Mouse (Mus musculus): ENCODE data around the gene Col27a1.

The Col27a1 gene

DNA sequence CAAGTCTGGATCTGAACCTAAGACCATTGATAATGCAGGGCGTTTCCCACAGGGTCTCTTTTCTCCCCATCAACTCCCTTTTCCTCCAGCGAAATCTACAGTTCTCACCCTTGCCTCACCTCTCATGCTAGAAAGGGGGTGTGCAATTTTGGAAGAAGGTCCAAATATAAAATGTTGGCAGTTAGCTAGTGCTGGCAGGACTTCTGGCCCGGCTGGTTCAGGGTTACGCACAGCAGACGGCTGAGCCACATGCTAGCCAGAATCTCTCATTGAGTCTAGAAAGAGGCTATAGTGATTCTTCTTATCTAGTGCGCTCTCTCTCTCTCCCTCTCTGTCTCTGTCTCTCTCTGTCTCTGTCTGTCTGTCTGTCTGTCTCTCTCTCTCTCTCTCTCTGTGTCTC, 45.3 kb downstream of the Col27a1 start:
- no peak for DNase-seq (ENCODE audit: low spot score in 2 of 2)

- no peak for DNase-seq (ENCODE audit: low spot score in 2 of 2)
Observed at GRCm38 (mm10) chr4:63260506-63260905, 46.7 kb downstream of the Col27a1 start.

GRCm38 (mm10) chr4:63262941-63263340, 49.1 kb downstream of the Col27a1 start:
- DNase-seq (ENCODE audit: low spot score in 2 of 2) = no peak

- DNase-seq (ENCODE audit: low spot score in 2 of 2) = no peak
Observed at GRCm38 (mm10) chr4:63266276-63266675, 52.5 kb downstream of the Col27a1 start.

DNA sequence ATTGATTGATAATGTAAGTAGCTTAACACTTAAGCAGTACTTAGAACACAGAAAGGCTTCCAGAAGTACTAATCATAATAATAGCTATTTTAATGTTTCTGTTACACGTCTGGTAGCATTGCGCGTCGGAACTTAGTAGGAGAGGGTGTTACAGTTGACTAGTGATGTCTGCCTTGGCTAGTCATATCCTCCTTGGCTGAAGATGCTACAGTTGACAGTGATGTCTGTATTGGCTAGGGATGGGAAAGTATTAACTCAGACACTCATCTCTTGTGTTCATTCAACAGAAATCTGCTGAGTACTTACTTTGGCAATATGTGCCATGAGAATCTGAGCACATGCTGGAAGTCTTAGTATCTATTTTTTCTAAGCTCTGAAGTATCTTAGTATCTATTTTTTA, 53.3 kb downstream of the Col27a1 start:
- no peak for DNase-seq (ENCODE audit: low spot score in 2 of 2)

DNA sequence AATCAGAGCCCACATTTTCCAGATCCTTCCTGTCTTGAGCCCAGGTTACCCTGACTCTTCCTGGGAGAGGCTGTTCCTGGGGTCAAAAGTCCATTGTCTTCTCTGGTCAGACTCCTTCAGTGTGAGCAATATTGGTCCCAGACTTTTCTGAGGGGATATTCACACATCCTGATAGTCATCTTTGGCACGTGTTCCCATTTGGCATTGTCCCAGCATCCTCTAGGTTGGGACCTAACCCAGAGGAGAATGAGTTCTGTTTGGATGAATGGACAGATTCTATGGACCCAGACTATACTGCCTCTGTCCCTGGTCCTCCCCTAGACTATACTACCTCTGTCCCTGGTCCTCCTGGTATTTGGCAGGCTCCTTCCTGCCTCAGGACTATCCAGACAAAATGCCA, 53.8 kb downstream of the Col27a1 start:
- DNase-seq (ENCODE audit: low spot score in 2 of 2) = no peak

DNA sequence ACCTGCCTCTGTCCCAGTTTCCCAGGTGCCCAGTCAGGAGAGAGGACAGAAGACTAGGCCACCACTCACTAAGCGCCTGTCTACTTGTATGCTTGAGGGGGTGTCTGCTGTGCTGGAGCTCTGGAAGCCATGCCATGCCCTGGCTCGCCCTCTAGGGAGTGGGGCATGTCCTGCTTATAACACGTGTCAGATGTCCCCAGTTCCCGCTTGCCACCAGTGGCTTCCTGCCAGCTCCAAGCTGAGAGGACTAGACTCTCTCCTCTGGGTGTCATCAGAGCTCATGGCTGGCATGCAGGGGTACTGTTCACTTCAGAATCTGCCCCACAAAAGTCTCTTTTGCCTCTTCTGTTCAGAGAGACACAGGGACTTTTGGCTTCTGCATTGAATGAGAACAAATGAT, 55.0 kb downstream of the Col27a1 start:
- no peak for DNase-seq (ENCODE audit: low spot score in 2 of 2)

GRCm38 (mm10) chr4:63274516-63274915, 60.7 kb downstream of the Col27a1 start:
- no peak for DNase-seq (ENCODE audit: low spot score in 2 of 2)

DNA sequence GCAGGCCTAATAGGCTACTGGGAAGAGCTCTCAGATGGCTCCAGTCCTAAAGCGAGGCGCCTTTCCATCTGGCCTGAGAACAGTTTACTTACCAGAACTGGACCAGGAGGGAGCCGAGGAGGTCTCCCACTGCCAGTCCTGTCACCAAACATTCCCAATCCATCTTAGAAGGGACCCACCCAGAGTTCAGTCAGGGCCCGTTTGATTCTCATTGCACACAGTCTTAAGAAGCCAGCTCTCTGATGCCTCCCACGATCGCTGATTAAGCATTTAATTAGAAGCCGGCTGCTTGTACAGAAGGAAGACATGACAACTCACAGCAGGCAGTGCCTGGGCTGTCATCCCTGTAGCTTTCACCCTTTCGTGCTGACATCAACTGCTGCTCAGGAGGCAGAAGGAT, 61.4 kb downstream of the Col27a1 start:
- DNase-seq (ENCODE audit: low spot score in 2 of 2) = no peak

GRCm38 (mm10) chr4:63276571-63276970, 62.8 kb downstream of the Col27a1 start:
- no peak for DNase-seq (ENCODE audit: low spot score in 2 of 2)

DNA sequence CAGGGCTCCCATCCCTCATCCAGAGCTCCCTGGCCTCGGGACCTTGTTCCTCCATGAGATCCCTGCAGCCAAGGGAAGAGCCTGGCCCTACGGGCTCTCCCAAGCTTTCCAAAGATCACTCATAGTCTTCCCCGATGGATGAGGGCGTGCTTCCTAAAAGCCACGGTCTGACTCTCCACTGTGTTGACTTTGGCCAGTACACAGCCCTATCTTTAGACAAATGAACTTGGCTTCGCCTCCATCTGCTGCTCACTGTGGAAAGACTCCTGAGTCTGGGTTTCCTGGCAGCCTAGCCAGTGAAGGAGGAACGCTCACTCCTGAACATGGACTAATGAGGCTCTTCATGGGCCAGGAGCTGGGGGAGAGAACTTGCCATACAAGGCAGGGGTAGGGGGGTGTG, 65.0 kb downstream of the Col27a1 start:
- no peak for DNase-seq (ENCODE audit: low spot score in 2 of 2)

GRCm38 (mm10) chr4:63281694-63282093, 67.9 kb downstream of the Col27a1 start:
- DNase-seq (ENCODE audit: low spot score in 2 of 2) = no peak

GRCm38 (mm10) chr4:63283319-63283718, 69.5 kb downstream of the Col27a1 start:
- no peak for DNase-seq (ENCODE audit: low spot score in 2 of 2)

DNA sequence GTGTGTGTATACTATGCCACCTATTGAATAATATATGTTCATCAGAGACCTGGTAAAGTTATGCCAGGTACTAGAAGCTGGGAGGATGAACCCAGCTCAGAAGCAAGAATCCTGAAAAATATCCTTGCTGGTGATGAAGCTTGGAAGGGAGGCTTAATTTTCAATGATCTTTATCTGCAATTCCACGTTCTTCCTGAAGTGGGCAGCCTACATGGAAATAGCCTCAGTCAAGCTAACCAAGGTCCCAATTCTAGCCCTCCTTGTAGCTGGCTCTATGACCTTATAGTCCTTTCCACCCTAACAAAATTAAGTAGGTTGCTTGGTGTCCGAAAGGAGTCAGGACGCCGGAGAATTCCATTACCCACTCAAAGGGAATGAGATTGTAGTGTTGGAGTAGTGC, 72.2 kb downstream of the Col27a1 start:
- no peak for DNase-seq (ENCODE audit: low spot score in 2 of 2)

DNA sequence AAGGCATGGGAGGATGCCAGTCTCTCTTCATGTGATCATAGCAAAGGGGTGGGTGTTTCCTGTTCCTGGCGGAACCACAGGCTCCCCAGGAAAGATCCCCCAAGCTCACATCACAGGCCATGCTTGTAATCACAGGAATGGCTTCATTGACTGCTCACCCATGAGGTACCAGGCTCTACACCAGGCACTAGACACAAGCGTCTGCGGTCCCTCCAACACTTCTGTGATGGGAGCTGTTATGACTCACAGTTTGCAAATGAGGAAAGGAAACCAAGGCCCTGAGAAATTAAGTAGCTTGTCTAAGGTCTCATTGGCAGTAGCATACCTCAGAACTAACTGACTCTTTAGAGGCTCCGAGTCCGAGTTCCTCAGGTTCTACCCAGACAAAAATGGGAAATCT, 74.7 kb downstream of the Col27a1 start:
- no peak for DNase-seq (ENCODE audit: low spot score in 2 of 2)

- DNase-seq (ENCODE audit: low spot score in 2 of 2) = no peak
Observed at GRCm38 (mm10) chr4:63290081-63290480, 76.3 kb downstream of the Col27a1 start.

DNA sequence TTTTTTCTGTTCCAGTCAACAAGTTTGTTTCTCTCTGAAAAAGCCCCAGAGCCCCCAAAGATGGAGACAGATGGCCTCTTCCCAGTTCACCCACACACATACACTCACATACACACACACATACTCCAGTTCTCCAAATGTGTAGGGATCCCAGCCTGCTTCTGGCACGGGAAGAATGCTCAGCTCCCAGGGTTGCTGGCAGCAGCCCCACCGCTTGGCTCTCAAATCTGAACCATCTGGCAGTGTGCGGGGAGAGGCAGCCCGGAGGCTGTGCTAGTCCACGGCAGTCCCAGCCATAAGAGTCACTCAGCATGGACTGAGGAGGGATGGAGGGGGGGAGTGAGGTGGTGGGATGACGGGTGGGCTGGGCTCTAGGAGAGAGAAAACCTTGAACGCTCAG, 77.3 kb downstream of the Col27a1 start:
- no peak for DNase-seq (ENCODE audit: low spot score in 2 of 2)

DNA sequence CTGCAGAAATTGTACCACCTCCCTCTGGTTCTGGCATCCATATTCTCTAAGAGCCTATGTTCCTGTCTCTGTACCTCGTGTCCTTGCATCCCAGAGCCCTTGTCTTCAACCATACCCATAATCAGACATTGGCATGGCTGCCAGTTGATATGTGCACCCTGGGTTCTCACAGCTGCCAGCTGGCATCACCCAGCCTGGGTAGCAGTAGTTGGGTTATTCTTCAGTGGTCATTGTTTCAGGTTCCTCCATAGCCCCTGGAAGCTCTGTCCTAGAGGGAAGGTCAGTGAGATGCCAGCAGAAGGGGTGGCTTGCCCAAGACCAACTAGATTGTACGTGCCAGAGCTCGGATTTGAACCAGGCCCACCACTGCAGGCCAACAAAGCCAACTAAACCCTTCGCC, 77.9 kb downstream of the Col27a1 start:
- DNase-seq (ENCODE audit: low spot score in 2 of 2) = no peak

DNA sequence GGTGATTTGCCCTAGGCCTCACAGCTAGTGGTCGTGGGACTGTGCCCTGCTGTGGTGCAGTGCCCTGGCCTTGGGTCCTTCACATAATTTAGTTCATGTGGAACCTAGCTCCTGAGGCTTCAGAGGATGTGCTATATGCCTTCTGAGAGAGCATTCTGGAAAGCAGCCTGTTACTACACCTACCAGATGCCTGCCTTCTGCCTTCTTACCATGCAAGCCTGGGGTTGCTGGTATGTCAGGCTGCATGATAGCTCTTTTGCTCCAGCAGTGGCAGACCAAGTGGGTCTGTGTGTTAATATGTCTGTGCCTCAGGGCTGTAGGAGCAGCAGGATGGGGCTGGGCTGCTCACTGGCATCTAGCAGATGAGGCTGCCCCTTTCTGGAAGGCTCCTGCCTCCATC, 81.8 kb downstream of the Col27a1 start:
- DNase-seq (ENCODE audit: low spot score in 2 of 2) = no peak

- no peak for DNase-seq (ENCODE audit: low spot score in 2 of 2)
Observed at GRCm38 (mm10) chr4:63296263-63296662, 82.5 kb downstream of the Col27a1 start.

DNA sequence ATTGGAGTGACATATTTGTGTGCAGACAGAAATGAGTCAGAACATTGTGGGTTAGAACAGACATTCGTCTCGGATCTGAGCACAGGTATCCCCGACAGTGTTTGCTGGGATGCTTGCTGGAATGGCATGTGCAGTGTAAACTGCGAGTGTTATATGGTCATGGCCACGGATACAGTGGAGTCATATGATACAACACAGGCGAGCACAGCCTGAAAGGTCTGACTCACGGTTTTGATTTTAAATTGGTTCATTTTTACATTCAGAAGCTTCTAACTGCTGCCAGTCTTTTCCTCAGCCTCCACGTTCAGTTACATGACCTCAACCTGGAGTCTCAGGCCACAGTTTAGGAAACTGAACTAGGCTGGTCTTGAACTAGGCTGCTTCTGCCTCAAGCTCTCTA, 83.1 kb downstream of the Col27a1 start:
- no peak for DNase-seq (ENCODE audit: low spot score in 2 of 2)

DNA sequence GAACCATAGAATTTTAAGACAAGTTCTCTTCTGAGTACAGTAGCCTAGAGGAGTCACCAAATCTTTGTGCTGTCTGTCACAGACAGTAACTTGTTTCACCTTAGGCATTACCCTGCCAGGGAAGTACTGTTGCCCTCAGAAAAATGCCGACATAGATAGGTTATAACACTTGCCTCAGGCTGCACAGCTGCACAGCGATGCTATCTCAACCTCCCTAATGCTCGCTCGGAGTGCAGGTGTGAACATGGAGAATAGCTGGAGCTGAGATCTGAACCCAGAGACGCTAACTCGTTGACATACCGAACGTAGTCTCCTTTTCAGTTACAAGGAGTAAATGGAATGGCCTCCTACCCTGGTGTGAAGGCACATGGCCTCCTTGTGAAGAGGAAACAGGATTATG, 84.4 kb downstream of the Col27a1 start:
- DNase-seq (ENCODE audit: low spot score in 2 of 2) = no peak

DNA sequence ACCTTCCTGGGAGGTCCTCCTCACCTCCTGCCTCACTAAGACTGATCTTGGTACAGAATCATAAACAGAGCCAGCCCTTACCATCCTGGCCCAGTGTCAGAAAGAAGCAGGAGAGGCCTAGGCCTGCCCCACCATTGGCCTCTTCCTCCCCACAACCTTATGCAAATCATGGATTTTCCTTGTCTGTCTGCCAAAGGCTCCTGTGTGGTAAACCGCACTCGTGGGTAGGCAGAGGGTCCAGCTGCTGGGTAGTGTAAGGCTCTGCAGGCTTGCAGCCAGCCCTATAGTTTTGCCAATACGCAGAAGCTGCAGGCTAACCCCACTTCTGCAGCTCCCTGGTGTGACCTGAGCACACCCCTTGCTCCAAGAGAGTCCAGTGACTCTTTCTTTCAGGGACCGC, 88.8 kb downstream of the Col27a1 start:
- DNase-seq (ENCODE audit: low spot score in 2 of 2) = no peak

DNA sequence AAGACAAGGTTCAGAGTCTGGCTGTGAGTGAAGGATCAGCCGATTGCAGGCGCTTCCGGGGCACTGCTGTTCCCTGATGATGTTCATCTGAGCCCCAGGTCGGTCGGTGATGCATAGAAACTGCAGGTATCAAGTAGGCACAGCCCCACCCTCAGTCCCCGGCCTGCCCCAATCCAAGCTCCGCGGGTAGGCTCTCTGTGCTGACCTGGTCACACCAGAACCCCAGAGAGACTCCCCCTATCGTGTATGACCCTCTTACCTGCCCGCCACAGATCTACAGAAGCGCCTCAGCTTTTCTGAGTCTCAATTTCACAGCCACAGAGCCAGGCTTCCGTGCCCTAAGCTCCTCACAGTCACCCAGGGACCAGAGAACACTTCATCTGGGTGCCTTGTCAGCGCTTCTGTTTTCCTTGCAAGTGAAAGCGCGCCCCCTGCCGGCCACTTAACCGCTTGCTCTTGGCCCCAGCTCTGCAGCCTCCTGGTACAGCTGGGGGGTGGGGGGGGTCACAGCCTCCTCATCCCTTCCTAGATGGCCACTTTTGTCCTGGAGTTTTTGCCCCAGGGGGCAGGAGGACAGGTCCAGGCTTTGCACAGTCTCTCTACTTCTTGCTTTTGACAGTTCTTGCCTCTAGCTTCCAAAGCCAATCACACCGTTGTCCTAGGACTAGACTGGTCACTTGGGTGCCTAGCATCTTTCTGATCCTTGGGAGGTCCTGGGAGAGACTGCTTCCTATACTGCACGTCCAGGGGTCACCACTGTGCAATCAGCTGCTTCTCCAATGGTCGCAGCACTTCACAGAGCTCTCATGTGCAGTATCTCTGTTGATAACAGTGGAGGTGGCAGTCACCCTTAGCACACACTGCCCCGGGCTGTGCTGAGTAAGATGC, 93.6 kb downstream of the Col27a1 start:
- peak; percentile 41 to 72 for DNase-seq (ENCODE audit: low spot score in 2 of 2)

Measured in natural killer cell, adult 2 months (primary cell).